Mouse (Mus musculus) limb, embryonic 13.5 days (tissue): ENCODE measurements around the gene Rbm4b. TPM values are rescaled to one million over a fixed set of nuclear protein-coding genes. Genes with fewer than 3 reads are reported as not detected.

Experiments used
- ATAC-seq: fragments of 200-750 bp; cut with Nextera tagmentation; 2 replicates; pipeline ENCODE4 v1.8.0; 2017; ENCODE audit warnings: low read depth, moderate number of reproducible peaks, moderate TSS enrichment; ENCODE audit not compliant: low FRiP score
- H3K27ac ChIP-seq: fragments of 300-500 bp; sonication (generic); 2 replicates; pipeline ENCODE4 v1.5.1; 2015; ENCODE audit warnings: inconsistent platforms, mild to moderate bottlenecking, moderate library complexity
- H3K27me3 ChIP-seq: fragments of 300-500 bp; sonication (generic); 2 replicates; pipeline ENCODE4 v1.6.1; 2015; ENCODE audit warnings: mild to moderate bottlenecking, inconsistent platforms
- H3K36me3 ChIP-seq: fragments of 300-500 bp; sonication (generic); 2 replicates; pipeline ENCODE4 v1.6.1; 2015; ENCODE audit warnings: inconsistent platforms, mild to moderate bottlenecking, moderate library complexity
- H3K4me1 ChIP-seq: fragments of 300-500 bp; sonication (generic); 2 replicates; pipeline ENCODE4 v1.6.1; 2015; ENCODE audit warnings: inconsistent platforms
- H3K4me2 ChIP-seq: fragments of 300-500 bp; sonication (generic); replicated peaks from 2 replicates; pipeline ENCODE4 v1.6.1; 2015; ENCODE audit warnings: inconsistent platforms, mild to moderate bottlenecking, moderate library complexity
- H3K4me3 ChIP-seq: fragments of 300-500 bp; sonication (generic); 2 replicates; pipeline ENCODE4 v1.5.1; 2015; ENCODE audit warnings: moderate library complexity, mild to moderate bottlenecking, inconsistent platforms
- H3K9ac ChIP-seq: fragments of 300-500 bp; sonication (generic); 2 replicates; pipeline ENCODE4 v1.6.1; 2015; ENCODE audit warnings: mild to moderate bottlenecking, inconsistent platforms
- H3K9me3 ChIP-seq: fragments of 300-500 bp; sonication (generic); 2 replicates; pipeline ENCODE4 v1.6.1; 2016; ENCODE audit warnings: inconsistent platforms
- WGBS: fragments of 180-500 bp; shearing (Covaris S2); methylation state at CpG from one replicate; pipeline ENCODE4 v1.1.7; 2015; 5-methylcytosine and 5-hydroxymethylcytosine counted together
- polyA plus RNA-seq: library from polyadenylated mRNA; unstranded; fragments of >200 nt; fragmentation: Nextera tagmentation; extraction: Ambion mirVana; gene quantifications from 2 replicates; pipeline ENCODE4 v1.2.1, GENCODE M21; 2015

Rbm4b gene
- polyA plus RNA-seq, 1 experiment from 2014 or later: 104 TPM

DNA sequence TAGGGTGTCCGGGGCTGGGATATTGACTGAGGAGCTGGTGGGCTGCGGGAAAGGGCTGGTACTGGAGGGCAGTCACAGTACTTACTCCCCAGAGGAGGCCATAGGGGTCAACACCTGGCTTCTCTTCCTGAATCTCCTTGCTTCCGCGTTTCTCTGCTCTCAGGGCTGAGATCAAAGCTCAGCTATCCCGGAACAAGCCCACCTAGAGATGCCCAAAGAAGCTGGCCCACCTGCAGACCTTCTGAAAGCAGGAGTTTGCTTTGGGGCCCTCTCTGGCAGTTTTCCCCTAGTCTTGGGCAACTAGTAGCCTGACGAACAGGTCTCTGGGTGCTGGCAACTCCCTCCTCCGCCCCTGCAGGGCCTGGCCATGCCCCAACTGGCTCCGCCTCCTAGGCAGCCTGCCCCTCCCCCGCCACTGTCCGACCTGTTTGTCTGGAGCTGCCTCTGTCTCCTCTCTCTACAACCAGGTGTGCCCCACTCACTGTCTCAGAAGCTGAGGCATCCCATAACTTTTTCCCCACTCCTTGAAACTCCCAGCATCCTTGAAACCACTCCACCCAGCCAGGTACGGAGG is 35.5 kb upstream of the Rbm4b start:
- no peak for ATAC-seq

GRCm38 (mm10) chr19:4729186-4729585 is 27.1 kb upstream of the Rbm4b start:
- ATAC-seq: no peak
- no peaks in the 10 kb centered on the region; the same call in 1 of the 2 replicates for H3K36me3 ChIP-seq
- no peak overlapping the region for H3K9ac ChIP-seq
- no peak overlapping the region for H3K4me2 ChIP-seq
- no peaks in the 10 kb centered on the region for H3K9me3 ChIP-seq
- H3K4me1 ChIP-seq: no peaks in the 10 kb centered on the region
- no peak overlapping the region for H3K27ac ChIP-seq
- no peaks in the 10 kb centered on the region for H3K27me3 ChIP-seq
- 81% methylated on average over 9 of the region's 9 CpGs for WGBS
- no peak overlapping the region for H3K4me3 ChIP-seq

More for the DNA sequence above, 35.5 kb upstream of the Rbm4b start:
- Histone ChIP-seq H3K9ac (no peak overlapping the region), H3K4me2 (peak overlapping the region; percentile 45), H3K4me3 (peak overlapping the region; percentile 21; the same call in 1 of the 2 replicates), H3K9me3 (no peaks in the 10 kb centered on the region), H3K27ac (no peak overlapping the region), H3K27me3 (0 out of 2 replicates have a peak, but pooled peaks cover 4% of the 10 kb centered on the region), H3K36me3 (no peaks in the 10 kb centered on the region), H3K4me1 (peaks cover 22% of the 10 kb centered on the region)
- 20% methylated on average over 11 of the region's 11 CpGs for WGBS

DNA sequence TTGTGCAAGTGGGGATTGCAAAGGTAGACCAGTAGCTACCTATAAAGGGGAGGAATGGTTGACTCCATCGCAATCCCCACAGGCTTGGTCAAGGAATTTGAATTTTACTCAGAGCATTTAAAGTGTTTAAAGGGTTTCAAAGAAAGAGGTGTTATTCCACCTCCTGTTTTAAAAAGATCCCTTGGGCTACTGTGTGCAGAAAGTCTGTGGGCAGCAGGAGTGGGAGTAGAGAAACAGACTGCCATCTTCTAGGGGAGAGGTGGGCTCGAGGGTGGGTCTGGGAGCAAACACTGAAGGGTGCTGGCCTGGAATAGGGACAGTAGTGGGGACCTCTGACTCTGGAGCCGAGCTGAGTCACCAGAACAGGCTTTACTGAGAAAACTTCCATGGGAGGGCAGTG is 23.2 kb upstream of the Rbm4b start:
- H3K9me3 ChIP-seq: no peaks in the 10 kb centered on the region

DNA sequence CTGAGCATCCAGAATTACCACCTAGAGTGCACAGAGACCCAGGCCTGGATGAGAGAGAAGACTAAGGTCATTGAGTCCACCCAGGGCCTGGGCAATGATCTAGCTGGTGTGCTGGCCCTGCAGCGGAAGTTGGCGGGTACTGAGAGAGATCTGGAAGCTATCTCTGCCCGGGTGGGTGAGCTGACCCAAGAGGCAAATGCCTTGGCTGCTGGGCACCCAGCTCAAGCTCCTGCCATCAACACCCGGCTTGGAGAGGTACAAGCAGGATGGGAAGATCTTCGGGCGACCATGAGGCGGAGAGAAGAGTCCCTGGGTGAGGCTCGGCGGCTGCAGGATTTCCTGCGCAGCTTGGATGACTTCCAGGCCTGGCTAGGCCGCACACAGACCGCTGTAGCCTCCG is 18.4 kb upstream of the Rbm4b start:
- WGBS: 89% methylated on average over 13 of the region's 13 CpGs
- ATAC-seq: no peak

More for the DNA sequence above, 23.2 kb upstream of the Rbm4b start:
- Histone ChIP-seq H3K27me3 (no peaks in the 10 kb centered on the region), H3K9ac (no peak overlapping the region), H3K4me3 (no peak overlapping the region), H3K4me2 (no peak overlapping the region), H3K4me1 (no peaks in the 10 kb centered on the region), H3K36me3 (peaks cover 7% of the 10 kb centered on the region), H3K27ac (no peak overlapping the region)
- ATAC-seq: no peak
- 76% methylated on average over 3 of the region's 3 CpGs for WGBS

GRCm38 (mm10) chr19:4739053-4739452 is 17.2 kb upstream of the Rbm4b start:
- no peaks in the 10 kb centered on the region for H3K27me3 ChIP-seq
- no peaks in the 10 kb centered on the region for H3K4me1 ChIP-seq
- peaks cover 19% of the 10 kb centered on the region for H3K36me3 ChIP-seq
- no peak overlapping the region for H3K9ac ChIP-seq
- WGBS: 91% methylated on average over 11 of the region's 11 CpGs
- ATAC-seq: no peak
- H3K27ac ChIP-seq: no peak overlapping the region
- H3K4me3 ChIP-seq: no peak overlapping the region
- no peak overlapping the region for H3K4me2 ChIP-seq
- H3K9me3 ChIP-seq: no peaks in the 10 kb centered on the region

More for the DNA sequence above, 18.4 kb upstream of the Rbm4b start:
- Histone ChIP-seq H3K4me1 (no peaks in the 10 kb centered on the region), H3K27me3 (no peaks in the 10 kb centered on the region), H3K4me2 (no peak overlapping the region), H3K36me3 (peaks cover 17% of the 10 kb centered on the region), H3K27ac (no peak overlapping the region), H3K9ac (no peak overlapping the region; the same call in 1 of the 2 replicates), H3K9me3 (no peaks in the 10 kb centered on the region), H3K4me3 (no peak overlapping the region)

DNA sequence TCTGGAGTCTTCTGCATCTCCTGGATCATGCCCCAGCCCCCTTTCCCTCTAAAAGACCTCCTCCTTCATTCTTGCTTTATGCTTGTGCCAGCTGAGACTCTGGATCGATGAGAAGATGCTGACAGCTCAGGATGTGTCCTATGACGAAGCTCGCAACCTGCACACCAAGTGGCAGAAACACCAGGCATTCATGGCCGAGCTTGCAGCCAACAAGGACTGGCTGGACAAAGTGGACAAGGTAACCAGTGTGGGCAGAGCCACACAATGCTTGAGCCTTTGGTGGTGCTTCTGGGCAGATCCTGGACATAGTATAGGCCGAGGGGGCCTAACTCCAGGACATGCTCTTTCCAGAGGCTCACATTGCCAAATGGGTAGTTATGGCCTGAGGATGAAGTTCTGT is 16.5 kb upstream of the Rbm4b start:
- Histone ChIP-seq H3K9me3 (no peaks in the 10 kb centered on the region), H3K4me1 (0 out of 2 replicates have a peak, but pooled peaks cover under 1% of the 10 kb centered on the region), H3K9ac (no peak overlapping the region), H3K36me3 (peaks cover 17% of the 10 kb centered on the region), H3K27ac (no peak overlapping the region), H3K27me3 (no peaks in the 10 kb centered on the region), H3K4me3 (no peak overlapping the region), H3K4me2 (no peak overlapping the region)
- 94% methylated on average over 5 of the region's 5 CpGs for WGBS
- no peak for ATAC-seq

- Histone ChIP-seq H3K4me3 (no peak overlapping the region), H3K9ac (no peak overlapping the region), H3K9me3 (no peaks in the 10 kb centered on the region), H3K4me1 (0 out of 2 replicates have a peak, but pooled peaks cover 6% of the 10 kb centered on the region), H3K4me2 (no peak overlapping the region), H3K27ac (no peak overlapping the region), H3K36me3 (peaks cover 20% of the 10 kb centered on the region), H3K27me3 (no peaks in the 10 kb centered on the region)
- no peak for ATAC-seq
- 74% methylated on average over 10 of the region's 10 CpGs for WGBS
Observed at GRCm38 (mm10) chr19:4741482-4741881, 14.8 kb upstream of the Rbm4b start.

DNA sequence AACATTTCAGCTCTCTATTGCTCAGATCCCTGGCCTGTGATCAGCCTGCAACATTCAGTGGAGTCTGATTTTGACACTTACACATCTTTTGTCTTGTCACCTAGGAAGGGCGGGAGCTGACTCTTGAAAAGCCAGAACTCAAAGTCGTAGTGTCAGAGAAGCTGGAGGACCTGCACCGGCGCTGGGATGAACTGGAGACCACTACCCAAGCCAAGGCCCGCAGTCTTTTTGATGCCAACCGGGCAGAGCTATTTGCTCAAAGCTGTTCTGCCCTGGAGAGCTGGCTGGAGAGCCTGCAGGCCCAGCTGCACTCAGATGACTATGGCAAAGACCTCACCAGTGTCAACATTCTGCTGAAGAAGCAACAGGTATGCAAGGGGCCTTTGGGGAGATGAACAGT is 14.1 kb upstream of the Rbm4b start:
- Histone ChIP-seq H3K9me3 (no peaks in the 10 kb centered on the region), H3K9ac (no peak overlapping the region), H3K27me3 (no peaks in the 10 kb centered on the region), H3K4me3 (no peak overlapping the region), H3K36me3 (peaks cover 20% of the 10 kb centered on the region), H3K27ac (no peak overlapping the region), H3K4me1 (0 out of 2 replicates have a peak, but pooled peaks cover 6% of the 10 kb centered on the region), H3K4me2 (no peak overlapping the region)
- 93% methylated on average over 6 of the region's 6 CpGs for WGBS
- ATAC-seq: no peak

GRCm38 (mm10) chr19:4743524-4743923 is 12.8 kb upstream of the Rbm4b start:
- Histone ChIP-seq H3K9me3 (no peaks in the 10 kb centered on the region), H3K4me3 (no peak overlapping the region), H3K4me1 (0 out of 2 replicates have a peak, but pooled peaks cover 6% of the 10 kb centered on the region), H3K36me3 (0 out of 2 replicates have a peak, but pooled peaks cover 14% of the 10 kb centered on the region), H3K9ac (no peak overlapping the region), H3K4me2 (no peak overlapping the region), H3K27ac (no peak overlapping the region), H3K27me3 (no peaks in the 10 kb centered on the region)
- no peak for ATAC-seq
- WGBS: 42% methylated on average over 5 of the region's 5 CpGs

DNA sequence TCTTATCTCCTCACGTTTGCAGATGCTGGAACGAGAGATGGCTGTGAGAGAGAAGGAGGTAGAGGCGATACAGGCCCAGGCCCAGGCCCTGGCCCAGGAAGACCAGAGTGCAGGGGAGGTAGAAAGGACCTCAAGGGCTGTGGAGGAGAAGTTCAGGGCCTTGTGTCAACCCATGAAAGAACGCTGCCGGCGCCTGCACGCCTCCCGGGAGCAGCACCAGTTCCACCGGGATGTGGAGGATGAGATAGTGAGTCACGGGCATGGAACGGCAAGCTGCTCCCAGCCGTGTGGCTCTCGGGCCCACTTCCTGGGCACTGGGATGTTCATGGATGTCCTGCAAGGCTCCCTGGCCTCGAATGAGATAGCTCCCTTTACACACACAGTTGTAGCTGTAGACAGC is 12.3 kb upstream of the Rbm4b start:
- Histone ChIP-seq H3K4me1 (0 out of 2 replicates have a peak, but pooled peaks cover 6% of the 10 kb centered on the region), H3K36me3 (0 out of 2 replicates have a peak, but pooled peaks cover 12% of the 10 kb centered on the region), H3K27ac (no peak overlapping the region), H3K4me3 (no peak overlapping the region), H3K4me2 (no peak overlapping the region), H3K9me3 (no peaks in the 10 kb centered on the region), H3K9ac (no peak overlapping the region), H3K27me3 (no peaks in the 10 kb centered on the region)
- no peak for ATAC-seq
- 81% methylated on average over 14 of the region's 14 CpGs for WGBS

DNA sequence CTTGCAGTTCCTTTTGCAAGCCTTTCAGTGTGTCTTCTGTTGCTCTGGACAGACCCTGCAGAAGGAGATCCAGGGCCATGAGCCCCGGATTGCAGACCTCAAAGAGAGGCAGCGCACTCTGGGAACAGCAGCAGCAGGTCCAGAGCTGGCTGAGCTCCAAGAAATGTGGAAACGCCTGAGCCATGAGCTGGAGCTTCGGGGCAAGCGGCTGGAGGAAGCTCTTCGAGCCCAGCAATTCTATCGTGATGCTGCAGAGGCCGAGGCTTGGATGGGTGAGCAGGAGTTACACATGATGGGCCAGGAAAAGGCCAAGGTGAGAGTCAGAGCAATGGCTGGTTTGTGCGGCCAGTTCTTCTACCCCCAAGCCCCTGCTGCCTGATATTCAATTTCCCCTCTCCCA is 11.2 kb upstream of the Rbm4b start:
- Histone ChIP-seq H3K27ac (no peak overlapping the region), H3K4me2 (no peak overlapping the region), H3K27me3 (no peaks in the 10 kb centered on the region), H3K4me3 (no peak overlapping the region), H3K4me1 (0 out of 2 replicates have a peak, but pooled peaks cover 6% of the 10 kb centered on the region), H3K9ac (peak overlapping the region; percentile 36; the same call in 1 of the 2 replicates), H3K36me3 (peaks cover 9% of the 10 kb centered on the region; the same call in 1 of the 2 replicates), H3K9me3 (no peaks in the 10 kb centered on the region)
- WGBS: 71% methylated on average over 9 of the region's 9 CpGs
- ATAC-seq: no peak

- H3K4me1 ChIP-seq: 0 out of 2 replicates have a peak, but pooled peaks cover 6% of the 10 kb centered on the region
- no peak overlapping the region for H3K9ac ChIP-seq
- no peak for ATAC-seq
- no peak overlapping the region for H3K4me2 ChIP-seq
- H3K9me3 ChIP-seq: no peaks in the 10 kb centered on the region
- H3K4me3 ChIP-seq: no peak overlapping the region
- H3K27ac ChIP-seq: no peak overlapping the region
- 91% methylated on average over 10 of the region's 10 CpGs for WGBS
- H3K27me3 ChIP-seq: no peaks in the 10 kb centered on the region
- peaks cover 11% of the 10 kb centered on the region; the same call in 1 of the 2 replicates for H3K36me3 ChIP-seq
Observed at GRCm38 (mm10) chr19:4745681-4746080, 10.6 kb upstream of the Rbm4b start.
